Mouse (Mus musculus) intestine, embryonic 15.5 days (tissue): ENCODE results near the gene Spock1. TPM values are rescaled to one million over a fixed set of nuclear protein-coding genes. Genes with fewer than 3 reads are reported as not detected.

ENCODE experiments used
- ATAC-seq: fragments of 200-750 bp; cut with Nextera tagmentation; 2 replicates; pipeline ENCODE4 v1.8.0; 2017; ENCODE audit warnings: moderate TSS enrichment, moderate library complexity
- H3K27ac ChIP-seq: fragments of 300-500 bp; sonication (generic); 2 replicates; pipeline ENCODE4 v1.5.1; 2015; ENCODE audit warnings: mild to moderate bottlenecking, inconsistent platforms
- H3K27me3 ChIP-seq: fragments of 300-500 bp; sonication (generic); replicated peaks from 2 replicates; pipeline ENCODE4 v1.6.1; 2015; ENCODE audit warnings: inconsistent platforms
- H3K36me3 ChIP-seq: fragments of 300-500 bp; sonication (generic); 2 replicates; pipeline ENCODE4 v1.6.1; 2015; ENCODE audit warnings: inconsistent platforms
- H3K4me1 ChIP-seq: fragments of 300-500 bp; sonication (generic); replicated peaks from 2 replicates; pipeline ENCODE4 v1.6.1; 2015; ENCODE audit warnings: inconsistent platforms
- H3K4me2 ChIP-seq: fragments of 300-500 bp; sonication (generic); replicated peaks from 2 replicates; pipeline ENCODE4 v1.6.1; 2015; ENCODE audit warnings: mild to moderate bottlenecking, inconsistent platforms
- H3K4me3 ChIP-seq: fragments of 300-500 bp; sonication (generic); replicated peaks from 2 replicates; pipeline ENCODE4 v1.5.1; 2015; ENCODE audit warnings: inconsistent platforms
- H3K9ac ChIP-seq: fragments of 300-500 bp; sonication (generic); 2 replicates; pipeline ENCODE4 v1.6.1; 2015; ENCODE audit warnings: inconsistent platforms
- H3K9me3 ChIP-seq: fragments of 300-500 bp; sonication (generic); 2 replicates; pipeline ENCODE4 v1.6.1; 2016; ENCODE audit warnings: inconsistent platforms
- WGBS: fragments of 180-500 bp; shearing (Covaris S2); methylation state at CpG from one replicate; pipeline ENCODE4 v1.1.7; 2015; 5-methylcytosine and 5-hydroxymethylcytosine counted together
- polyA plus RNA-seq: library from polyadenylated mRNA; unstranded; fragments of >200 nt; fragmentation: Nextera tagmentation; extraction: Ambion mirVana; gene quantifications from 2 replicates; pipeline ENCODE4 v1.2.1, GENCODE M21; 2015

Gene Spock1
- polyA plus RNA-seq, 1 experiment from 2014 or later = 3.5 TPM

DNA sequence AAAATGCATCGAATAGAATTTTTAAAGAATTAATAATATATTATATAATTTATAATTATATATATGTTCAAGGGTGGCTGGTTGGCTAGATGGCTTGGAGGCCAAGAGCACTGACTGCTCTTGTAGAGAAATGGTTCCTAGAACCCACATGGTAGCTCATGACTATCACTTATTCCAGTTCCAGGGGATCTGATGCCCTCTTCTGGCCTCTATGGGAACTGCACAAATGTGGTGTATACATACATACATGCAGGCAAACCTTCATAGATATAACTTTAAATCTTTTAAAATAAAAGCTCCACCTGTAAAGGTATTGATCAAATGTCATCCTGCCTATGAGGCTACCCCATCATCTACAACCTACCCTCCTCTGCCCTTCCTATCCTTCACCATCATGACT, 493.4 kb downstream of the Spock1 start:
- no peak overlapping the region for H3K4me3 ChIP-seq
- H3K4me1 ChIP-seq = no peaks in the 10 kb centered on the region
- ATAC-seq = no peak
- no peak overlapping the region for H3K4me2 ChIP-seq
- H3K27ac ChIP-seq = no peak overlapping the region
- WGBS = 100% methylated on average over 1 of the region's 1 CpGs
- no peaks in the 10 kb centered on the region for H3K9me3 ChIP-seq
- H3K27me3 ChIP-seq = no peaks in the 10 kb centered on the region
- no peak overlapping the region for H3K9ac ChIP-seq
- no peaks in the 10 kb centered on the region for H3K36me3 ChIP-seq

DNA sequence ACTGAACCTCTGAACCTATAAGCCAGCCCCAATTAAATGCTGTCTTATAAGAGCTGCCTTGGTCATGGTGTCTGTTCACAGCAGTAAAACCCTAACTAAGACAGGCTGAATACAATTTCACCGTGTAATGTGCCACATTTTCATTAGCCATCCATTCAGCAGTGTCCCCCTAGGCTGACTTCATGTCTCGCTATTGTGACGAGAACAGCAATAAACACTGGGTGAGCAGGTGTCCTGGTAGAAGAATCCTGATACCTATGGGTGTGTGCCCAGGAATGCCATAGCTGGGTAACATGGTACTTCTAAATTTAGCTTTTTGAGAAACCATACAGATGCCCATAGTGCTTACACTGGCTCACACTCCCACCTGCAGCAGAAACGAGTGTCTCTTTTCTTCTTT, 500.5 kb downstream of the Spock1 start:
- Histone ChIP-seq H3K9me3 (no peaks in the 10 kb centered on the region), H3K4me3 (no peak overlapping the region), H3K27me3 (no peaks in the 10 kb centered on the region), H3K4me1 (no peaks in the 10 kb centered on the region), H3K36me3 (no peaks in the 10 kb centered on the region), H3K27ac (no peak overlapping the region), H3K9ac (no peak overlapping the region), H3K4me2 (no peak overlapping the region)
- 86% methylated on average over 4 of the region's 4 CpGs for WGBS
- no peak for ATAC-seq

DNA sequence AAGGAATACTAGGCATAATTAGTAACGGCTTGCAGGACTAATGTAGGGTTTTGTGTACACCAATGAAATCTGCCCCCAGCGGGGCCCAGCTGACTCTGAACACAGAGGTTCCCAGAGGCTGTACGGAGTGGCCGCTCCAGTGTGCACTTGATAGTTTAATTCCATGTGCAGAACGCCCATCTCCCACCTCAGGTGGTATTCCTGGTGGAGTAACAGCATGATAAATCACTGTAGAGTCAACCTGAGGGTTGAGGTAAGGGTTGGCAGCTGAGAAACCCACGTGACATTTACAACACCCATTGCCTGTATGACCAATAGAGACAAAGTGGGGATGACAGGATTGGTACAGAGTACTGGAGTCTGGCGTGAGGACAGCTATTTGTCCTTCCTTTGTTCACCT, 505.7 kb downstream of the Spock1 start:
- 87% methylated on average over 7 of the region's 7 CpGs for WGBS
- no peak for ATAC-seq
- Histone ChIP-seq H3K9ac (no peak overlapping the region), H3K36me3 (no peaks in the 10 kb centered on the region), H3K4me3 (no peak overlapping the region), H3K4me1 (no peaks in the 10 kb centered on the region), H3K27me3 (no peaks in the 10 kb centered on the region), H3K9me3 (no peaks in the 10 kb centered on the region), H3K4me2 (no peak overlapping the region), H3K27ac (no peak overlapping the region)

DNA sequence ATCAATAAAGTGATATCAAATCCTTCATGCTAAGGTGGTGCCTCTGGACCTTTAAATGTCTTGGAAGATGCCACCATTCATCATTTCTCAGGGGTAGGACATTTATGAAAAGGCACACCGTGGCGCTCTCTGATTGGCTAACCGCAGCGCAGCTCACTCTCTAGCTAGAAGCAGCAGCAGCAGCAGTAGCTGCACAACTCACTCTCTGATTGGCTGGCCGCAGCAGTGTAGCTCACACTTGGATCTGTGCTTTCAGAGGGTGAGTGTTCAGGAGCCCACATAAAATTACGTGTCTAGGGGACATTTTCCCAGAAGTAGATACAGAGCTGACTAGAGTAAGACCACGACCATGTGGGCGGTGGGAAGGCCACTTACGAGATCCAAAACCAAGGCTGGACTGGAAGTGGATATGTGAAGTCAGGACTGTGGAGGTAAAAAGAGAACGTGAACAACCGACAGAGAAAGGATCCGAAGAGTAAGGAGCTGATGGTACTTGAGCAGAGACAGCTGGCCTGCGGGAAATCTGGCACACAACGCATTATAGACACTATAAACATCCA, 535.9 kb downstream of the Spock1 start:
- Histone ChIP-seq H3K4me1 (no peaks in the 10 kb centered on the region), H3K4me2 (no peak overlapping the region), H3K9ac (no peak overlapping the region), H3K4me3 (no peak overlapping the region), H3K36me3 (no peaks in the 10 kb centered on the region), H3K27ac (no peak overlapping the region), H3K9me3 (no peaks in the 10 kb centered on the region), H3K27me3 (no peaks in the 10 kb centered on the region)
- 70% methylated on average over 14 of the region's 14 CpGs for WGBS
- ATAC-seq = no peak

Other genes starting within 250 kb of the Spock1 start
- 2.6 and 2.8 TPM in 2 replicates for gene Klhl3, start 205.3 kb upstream of the Spock1 start, polyA plus RNA-seq
- 28.2 and 36.2 TPM in 2 replicates for gene Hnrnpa0, start 220.2 kb upstream of the Spock1 start, polyA plus RNA-seq
- gene Idnk, start 249.3 kb upstream of the Spock1 start, polyA plus RNA-seq = 43.0 and 44.0 TPM in 2 replicates